Mouse (Mus musculus) stomach, embryonic 14.5 days (tissue): Measurements from ENCODE around the gene Pex11b. TPM values are rescaled to one million over a fixed set of nuclear protein-coding genes. Genes with fewer than 3 reads are reported as not detected.

Experiments used
- ATAC-seq: fragments of 200-750 bp; cut with Nextera tagmentation; 2 replicates; pipeline ENCODE4 v1.8.0; 2017; ENCODE audit warnings: low read depth, moderate TSS enrichment; ENCODE audit not compliant: insufficient number of reproducible peaks, insufficient read depth, low FRiP score
- H3K27ac ChIP-seq: fragments of 300-500 bp; sonication (generic); 2 replicates; pipeline ENCODE4 v1.5.1; 2014; ENCODE audit warnings: mild to moderate bottlenecking, low read length, moderate library complexity, mixed read lengths
- H3K27me3 ChIP-seq: fragments of 300-500 bp; sonication (generic); 2 replicates; pipeline ENCODE4 v1.6.1; 2014; ENCODE audit warnings: low read length, control low read depth, mixed read lengths; ENCODE audit not compliant: control insufficient read depth, insufficient read depth
- H3K36me3 ChIP-seq: fragments of 300-500 bp; sonication (generic); 2 replicates; pipeline ENCODE4 v1.6.1; 2014; ENCODE audit warnings: mild to moderate bottlenecking, control low read depth, low read length, moderate library complexity, mixed read lengths; ENCODE audit not compliant: control insufficient read depth, insufficient read depth
- H3K4me1 ChIP-seq: fragments of 300-500 bp; sonication (generic); 2 replicates; pipeline ENCODE4 v1.6.1; 2014; ENCODE audit warnings: low read length, control low read depth, mixed read lengths; ENCODE audit not compliant: control insufficient read depth, insufficient read depth
- H3K4me2 ChIP-seq: fragments of 300-500 bp; sonication (generic); replicated peaks from 2 replicates; pipeline ENCODE4 v1.6.1; 2014; ENCODE audit warnings: low read depth, low read length, control low read depth
- H3K4me3 ChIP-seq: fragments of 300-500 bp; sonication (generic); 2 replicates; pipeline ENCODE4 v1.5.1; 2014; ENCODE audit warnings: low read depth, low read length, control low read depth
- H3K9ac ChIP-seq: fragments of 300-500 bp; sonication (generic); replicated peaks from 2 replicates; pipeline ENCODE4 v1.6.1; 2014; ENCODE audit warnings: low read depth, mild to moderate bottlenecking, control low read depth, low read length, moderate library complexity, mixed read lengths
- H3K9me3 ChIP-seq: fragments of 300-500 bp; sonication (generic); 2 replicates; pipeline ENCODE4 v1.6.1; 2016; ENCODE audit warnings: low read depth, low read length, control low read depth; ENCODE audit not compliant: control insufficient read depth
- WGBS: fragments of 180-500 bp; shearing (Covaris S2); extraction: QIAGEN DNeasy Blood & Tissue Kit; methylation state at CpG from one replicate; pipeline ENCODE4 v1.1.7; 2014; 5-methylcytosine and 5-hydroxymethylcytosine counted together
- polyA plus RNA-seq: library from polyadenylated mRNA; unstranded; fragments of >200 nt; fragmentation: Nextera tagmentation; extraction: Ambion mirVana; gene quantifications from 2 replicates; pipeline ENCODE4 v1.2.1, GENCODE M21; 2014

Pex11b gene
- polyA plus RNA-seq, result 45.4 and 51.3 TPM in 2 replicates

DNA sequence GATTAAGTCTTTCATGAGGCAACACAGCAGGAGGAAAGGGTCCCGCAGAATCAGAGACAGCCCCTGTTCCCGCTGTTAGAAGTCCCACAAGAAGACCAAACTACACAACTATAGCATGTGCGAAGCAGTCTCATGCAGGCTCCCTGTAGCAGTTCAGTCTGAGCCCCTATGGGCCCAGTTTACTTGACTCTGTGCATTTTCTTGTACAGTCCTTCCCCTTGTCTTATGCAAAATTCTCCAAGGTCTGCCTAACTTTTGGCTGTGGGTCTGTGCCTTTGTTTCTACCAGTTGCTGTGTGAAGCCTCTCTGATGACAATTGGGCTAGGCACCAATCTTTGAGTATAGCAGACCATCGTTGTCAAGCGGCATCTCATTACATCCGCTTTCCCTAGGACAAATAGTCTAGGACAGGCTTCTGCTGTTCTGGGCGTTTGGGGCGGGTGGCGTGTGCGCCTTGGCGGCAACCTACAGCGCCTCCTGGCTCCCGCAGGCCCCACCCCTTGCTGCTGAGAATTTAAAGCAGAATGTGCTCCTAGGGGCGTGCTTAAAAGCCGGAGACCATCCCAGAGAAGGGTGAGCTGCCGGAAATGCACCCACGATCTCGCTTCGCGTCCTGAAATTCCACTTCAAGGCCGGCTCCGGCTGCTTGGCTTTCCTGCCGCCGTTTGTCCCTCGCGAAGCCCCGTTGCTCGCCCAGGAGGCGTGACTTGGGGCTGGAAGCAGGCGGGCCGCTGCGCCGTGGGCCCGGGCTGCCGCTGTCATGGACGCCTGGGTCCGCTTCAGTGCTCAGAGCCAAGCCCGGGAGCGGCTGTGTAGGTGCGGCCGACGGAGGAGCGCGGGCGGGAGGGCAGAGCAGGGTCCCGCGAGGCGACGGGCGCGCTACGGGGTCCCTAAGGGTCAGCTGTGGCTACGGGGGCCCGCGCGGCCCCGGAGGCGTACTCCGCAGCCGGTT, at the start of gene Pex11b, which contains the start of gene Gm42957:
Gene Pex11b (plus strand): TSS at position 449 of the 952 bp plus-strand sequence.
Gene Gm42957 (plus strand): TSS at position 547 of the 952 bp plus-strand sequence.
- peak within 1 kb of the TSS; percentile 43 for H3K9ac ChIP-seq
- H3K9me3 ChIP-seq, result no peaks in the 10 kb centered on the region
- H3K27ac ChIP-seq, result peak within 1 kb of the TSS; percentile 82
- peak within 1 kb of the TSS; percentile 54 for H3K4me2 ChIP-seq
- ATAC-seq, result peak; percentile 93
- peak within 1 kb of the TSS; percentile 45 for H3K4me3 ChIP-seq
- no peaks in the 10 kb centered on the region for H3K27me3 ChIP-seq
- 2% methylated on average over 60 of the region's 60 CpGs for WGBS
- peaks cover 42% of the 10 kb centered on the region for H3K36me3 ChIP-seq
- peaks cover 12% of the 10 kb centered on the region for H3K4me1 ChIP-seq

DNA sequence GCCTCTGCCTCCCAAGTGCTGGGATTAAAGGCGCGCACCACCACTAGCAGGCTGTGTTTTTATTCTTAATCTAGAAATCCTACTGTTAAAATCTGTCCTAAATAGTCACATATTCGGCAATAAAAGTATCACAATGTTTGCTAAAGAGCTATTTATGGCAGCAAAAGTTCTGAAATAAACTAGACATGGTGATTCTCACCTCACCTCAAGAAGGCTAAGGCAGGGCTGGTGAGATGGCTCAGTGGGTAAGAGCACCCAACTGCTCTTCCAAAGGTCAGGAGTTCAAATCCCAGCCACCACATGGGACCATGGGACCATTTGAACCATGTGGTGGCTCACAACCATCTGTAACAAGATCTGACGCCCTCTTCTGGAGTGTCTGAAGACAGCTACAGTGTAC, 44.5 kb upstream of the Pex11b start:
- Histone ChIP-seq H3K9me3 (no peaks in the 10 kb centered on the region), H3K36me3 (no peaks in the 10 kb centered on the region), H3K4me3 (no peak overlapping the region), H3K4me2 (no peak overlapping the region), H3K4me1 (peaks cover 4% of the 10 kb centered on the region; the same call in 1 of the 2 replicates), H3K27ac (no peak overlapping the region), H3K9ac (no peak overlapping the region), H3K27me3 (no peaks in the 10 kb centered on the region)
- 81% methylated on average over 4 of the region's 4 CpGs for WGBS
- no peak for ATAC-seq

DNA sequence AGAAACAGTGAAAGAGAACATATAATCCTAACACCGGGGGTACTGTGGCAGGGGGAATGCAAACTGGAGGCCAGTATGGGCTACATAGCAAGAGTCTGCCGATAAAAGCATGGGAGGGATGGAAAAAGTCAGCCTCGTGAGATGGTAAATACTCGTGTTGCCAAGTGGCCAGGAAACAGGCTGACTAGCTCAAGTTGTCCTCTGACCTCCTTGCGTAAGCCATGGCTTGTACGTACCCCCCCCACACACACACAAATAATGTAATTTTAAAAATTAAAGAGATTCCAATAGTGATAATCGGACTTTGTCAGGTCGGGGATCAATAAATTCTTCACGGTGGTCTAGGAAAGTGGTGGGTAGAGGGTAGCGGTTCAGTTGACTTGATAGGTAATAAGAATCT, 41.8 kb upstream of the Pex11b start:
- H3K36me3 ChIP-seq, result no peaks in the 10 kb centered on the region
- H3K9me3 ChIP-seq, result no peaks in the 10 kb centered on the region
- no peaks in the 10 kb centered on the region for H3K27me3 ChIP-seq
- peak overlapping the region; percentile 75 for H3K4me2 ChIP-seq
- peaks cover 17% of the 10 kb centered on the region; the same call in 1 of the 2 replicates for H3K4me1 ChIP-seq
- ATAC-seq, result no peak
- peak overlapping the region; percentile 66; the same call in 1 of the 2 replicates for H3K27ac ChIP-seq
- peak overlapping the region; percentile 56 for H3K4me3 ChIP-seq
- H3K9ac ChIP-seq, result peak overlapping the region; percentile 62; the same call in 1 of the 2 replicates
- under 1% methylated on average over 10 of the region's 10 CpGs for WGBS

GRCm38 (mm10) chr3:96593790-96594560, 41.2 kb upstream of the Pex11b start, which contains the start of gene Polr3gl:
Gene Polr3gl, minus strand, starts transcription at chr3:96594181.
- no peaks in the 10 kb centered on the region for H3K36me3 ChIP-seq
- peak within 1 kb of the TSS; percentile 66; the same call in 1 of the 2 replicates for H3K27ac ChIP-seq
- under 1% methylated on average over 37 of the region's 38 CpGs for WGBS
- peak within 1 kb of the TSS; percentile 75 for H3K4me2 ChIP-seq
- ATAC-seq, result peak; percentile 89
- H3K4me1 ChIP-seq, result peaks cover 21% of the 10 kb centered on the region; the same call in 1 of the 2 replicates
- peak within 1 kb of the TSS; percentile 62 for H3K9ac ChIP-seq
- no peaks in the 10 kb centered on the region for H3K27me3 ChIP-seq
- H3K4me3 ChIP-seq, result peak within 1 kb of the TSS; percentile 56
- no peaks in the 10 kb centered on the region for H3K9me3 ChIP-seq

DNA sequence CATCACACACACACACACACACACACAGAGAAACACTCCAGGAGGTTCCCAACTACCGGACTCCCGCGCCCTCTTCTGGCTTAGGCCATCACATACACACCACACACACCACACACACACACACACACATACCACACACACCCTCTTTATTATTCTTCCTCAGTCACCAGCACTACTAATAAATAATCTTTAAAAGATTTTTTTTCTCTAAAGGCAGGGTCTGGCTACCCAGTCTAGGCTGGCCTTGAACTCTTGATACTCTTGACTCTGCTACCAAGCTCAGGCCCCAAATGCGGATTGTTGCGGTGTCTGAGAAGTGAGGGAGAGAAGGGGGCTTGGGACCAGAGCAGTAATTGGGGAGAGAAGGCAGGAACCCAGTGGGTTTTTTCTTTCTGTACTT, 40.3 kb upstream of the Pex11b start:
- Histone ChIP-seq H3K9me3 (no peaks in the 10 kb centered on the region), H3K4me2 (no peak overlapping the region), H3K9ac (no peak overlapping the region), H3K4me1 (peaks cover 24% of the 10 kb centered on the region; the same call in 1 of the 2 replicates), H3K27ac (no peak overlapping the region), H3K27me3 (no peaks in the 10 kb centered on the region), H3K4me3 (no peak overlapping the region), H3K36me3 (no peaks in the 10 kb centered on the region)
- no peak for ATAC-seq
- WGBS, result 80% methylated on average over 5 of the region's 5 CpGs

DNA sequence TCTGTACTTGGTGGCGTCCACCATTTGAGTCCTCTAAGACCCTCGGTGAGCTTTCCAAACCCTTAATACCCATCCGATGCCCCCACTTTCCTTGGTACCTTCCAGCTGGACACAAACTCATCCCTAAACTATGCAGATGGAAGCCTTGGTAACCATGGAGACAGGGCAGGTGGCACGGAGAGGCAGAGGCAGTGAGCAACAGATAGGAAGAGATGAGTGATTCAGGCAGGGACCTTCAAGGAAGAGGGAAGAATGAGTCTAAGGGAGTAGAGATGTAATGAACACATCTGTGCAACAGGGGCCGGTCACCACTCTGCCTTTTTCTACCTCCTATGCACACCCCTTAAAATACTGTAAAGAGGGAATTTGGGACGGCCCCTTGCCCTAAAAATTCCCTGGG, 39.5 kb upstream of the Pex11b start:
- Histone ChIP-seq H3K4me2 (peak overlapping the region; percentile 82), H3K9me3 (no peaks in the 10 kb centered on the region), H3K27me3 (no peaks in the 10 kb centered on the region), H3K4me1 (peaks cover 28% of the 10 kb centered on the region; the same call in 1 of the 2 replicates), H3K4me3 (0 out of 2 replicates have a peak overlapping the region, but pooled peaks have one; percentile 44), H3K36me3 (no peaks in the 10 kb centered on the region), H3K9ac (no peak overlapping the region), H3K27ac (no peak overlapping the region; the same call in 1 of the 2 replicates)
- no peak for ATAC-seq
- 21% methylated on average over 6 of the region's 6 CpGs for WGBS

DNA sequence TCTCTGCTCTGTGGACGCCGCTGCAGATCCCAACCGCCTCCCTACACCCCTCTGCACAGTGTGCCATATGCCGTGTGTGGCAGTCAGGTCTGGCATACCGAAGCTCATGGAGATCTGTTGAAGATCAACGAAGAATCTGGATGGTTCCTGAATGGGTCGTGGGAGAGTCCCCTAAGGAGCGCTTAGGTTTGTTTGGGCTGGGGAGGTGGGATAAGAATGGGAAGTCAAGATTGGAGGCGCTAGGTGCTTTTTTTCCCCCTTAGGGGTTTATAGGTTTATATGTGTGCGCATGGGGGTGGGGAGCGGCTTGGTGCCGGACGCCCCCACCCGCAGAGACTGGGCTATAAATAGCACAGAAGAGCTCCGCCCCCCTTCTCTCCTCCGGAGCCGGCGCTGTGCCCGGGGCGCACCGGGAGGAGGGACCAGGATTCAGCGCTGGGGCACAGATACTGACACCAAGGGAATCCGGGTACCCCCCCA, 38.9 kb upstream of the Pex11b start, which contains the start of gene Ankrd34a:
Gene Ankrd34a (plus strand): TSS at position 409 of the 480 bp plus-strand sequence.
- Histone ChIP-seq H3K27me3 (no peaks in the 10 kb centered on the region), H3K36me3 (no peaks in the 10 kb centered on the region), H3K9me3 (no peaks in the 10 kb centered on the region), H3K27ac (peak within 1 kb of the TSS; percentile 55; the same call in 1 of the 2 replicates), H3K4me2 (peak within 1 kb of the TSS; percentile 82), H3K4me3 (peak within 1 kb of the TSS; percentile 44), H3K9ac (peak within 1 kb of the TSS; percentile 46), H3K4me1 (peaks cover 28% of the 10 kb centered on the region; the same call in 1 of the 2 replicates)
- under 1% methylated on average over 22 of the region's 23 CpGs for WGBS
- ATAC-seq, result no peak
